Mouse (Mus musculus) kidney, postnatal 4 days (tissue): ENCODE measurements around the gene Ppp1r14d.

Experiments used
- DNase-seq, 2 experiments: peaks; one replicate each; pipeline ENCODE4 v3.0.0; 2021; ENCODE audit warnings: mixed read lengths in 2 of 2

Ppp1r14d gene

GRCm38 (mm10) chr2:119236682-119237209 lies 7.0 kb upstream of the Ppp1r14d start:
- DNase-seq: no peak

- no peak for DNase-seq
Measured at GRCm38 (mm10) chr2:119209176-119209507, 20.6 kb downstream of the Ppp1r14d start.

GRCm38 (mm10) chr2:119208344-119209175 lies 21.1 kb downstream of the Ppp1r14d start, which contains the start of the genes Zfyve19 and Dnajc17:
Gene Zfyve19, plus strand, starts transcription at chr2:119208617.
Gene Dnajc17, minus strand, starts transcription at chr2:119208795.
- peak; percentile 95 to 98 for DNase-seq

- peak in 1 of 2 experiments; percentile 7 for DNase-seq
Measured at GRCm38 (mm10) chr2:119207961-119208343, 21.8 kb downstream of the Ppp1r14d start.

- DNase-seq: no peak
Measured at GRCm38 (mm10) chr2:119203871-119204460, 25.7 kb downstream of the Ppp1r14d start.

GRCm38 (mm10) chr2:119202914-119203453 lies 26.7 kb downstream of the Ppp1r14d start:
- DNase-seq: peak; percentile 71 to 78

- DNase-seq: no peak
Measured at GRCm38 (mm10) chr2:119198934-119199333, 30.8 kb downstream of the Ppp1r14d start.

GRCm38 (mm10) chr2:119198049-119198448 lies 31.7 kb downstream of the Ppp1r14d start:
- no peak for DNase-seq

- DNase-seq: no peak
Measured at GRCm38 (mm10) chr2:119197493-119197892, 32.2 kb downstream of the Ppp1r14d start.

- no peak for DNase-seq
Measured at GRCm38 (mm10) chr2:119196316-119197108, 33.2 kb downstream of the Ppp1r14d start.

- no peak for DNase-seq
Measured at GRCm38 (mm10) chr2:119194140-119194539, 35.6 kb downstream of the Ppp1r14d start.

- no peak for DNase-seq
Measured at GRCm38 (mm10) chr2:119190969-119191368, 38.7 kb downstream of the Ppp1r14d start.

- peak; percentile 91 to 92 for DNase-seq
Measured at GRCm38 (mm10) chr2:119189029-119189710, 40.5 kb downstream of the Ppp1r14d start.

GRCm38 (mm10) chr2:119182914-119183313 lies 46.8 kb downstream of the Ppp1r14d start:
- DNase-seq: no peak

- no peak for DNase-seq
Measured at GRCm38 (mm10) chr2:119177384-119177939, 52.2 kb downstream of the Ppp1r14d start.

- peak; percentile 20 to 40 for DNase-seq
Measured at GRCm38 (mm10) chr2:119176761-119177160, 52.9 kb downstream of the Ppp1r14d start.

GRCm38 (mm10) chr2:119175614-119176013 lies 54.1 kb downstream of the Ppp1r14d start:
- DNase-seq: peak; percentile 17 to 40

- DNase-seq: peak; percentile 29 to 41
Measured at GRCm38 (mm10) chr2:119174866-119175265, 54.8 kb downstream of the Ppp1r14d start.

- peak in 1 of 2 experiments; percentile 29 for DNase-seq
Measured at GRCm38 (mm10) chr2:119173991-119174651, 55.6 kb downstream of the Ppp1r14d start, which contains the start of gene Gm14137. Gene Gm14137, plus strand, starts transcription at chr2:119174509.

- peak; percentile 86 to 89 for DNase-seq
Measured at GRCm38 (mm10) chr2:119172862-119173576, 56.7 kb downstream of the Ppp1r14d start.
